Mouse (Mus musculus): ENCODE measurements around the gene Spin1.

DNA sequence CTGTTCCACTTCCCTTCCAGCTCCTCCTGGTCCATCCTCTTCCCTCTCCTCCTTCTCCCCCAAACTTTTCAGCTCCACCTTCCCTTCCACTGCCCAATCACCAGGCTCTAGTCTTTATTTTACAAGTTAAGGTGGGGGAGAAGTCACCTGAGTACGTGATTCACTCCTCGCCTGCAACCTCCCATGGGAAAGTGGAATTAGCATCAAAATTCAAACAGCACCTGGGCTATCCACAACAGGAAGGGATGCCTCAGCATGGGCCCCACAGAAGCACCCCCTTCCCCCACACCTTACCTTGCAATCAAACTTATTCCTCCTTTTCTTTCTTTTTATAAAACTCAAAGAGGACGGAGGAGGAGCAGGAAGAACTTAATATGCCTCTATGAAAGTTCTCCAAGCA, 48.3 kb upstream of the Spin1 start:
- TF ChIP-seq CTCF (IDR thresholded peaks at IDR 0.05; ENCODE audit: low read depth, low read length) (no peak), POLR2A (IDR thresholded peaks at IDR 0.05; ENCODE audit: borderline replicate concordance, low read depth, low read length) (no peak)
